Mouse (Mus musculus) embryonic facial prominence, embryonic 13.5 days (tissue): Measurements from ENCODE around the gene Itgb3. TPM values are rescaled to one million over a fixed set of nuclear protein-coding genes. Genes with fewer than 3 reads are reported as not detected.

Source experiments
- ATAC-seq: fragments of 200-750 bp; cut with Nextera tagmentation; 2 replicates; pipeline ENCODE4 v1.8.0; 2017; ENCODE audit warnings: low read depth; ENCODE audit not compliant: insufficient number of reproducible peaks, insufficient read depth, low FRiP score, low TSS enrichment
- H3K27ac ChIP-seq: fragments of 300-500 bp; sonication (generic); 2 replicates; pipeline ENCODE4 v1.5.1; 2015; ENCODE audit warnings: moderate library complexity, mild to moderate bottlenecking, inconsistent platforms
- H3K27me3 ChIP-seq: fragments of 300-500 bp; sonication (generic); 2 replicates; pipeline ENCODE4 v1.6.1; 2015; ENCODE audit warnings: mild to moderate bottlenecking, inconsistent platforms
- H3K36me3 ChIP-seq: fragments of 300-500 bp; sonication (generic); 2 replicates; pipeline ENCODE4 v1.6.1; 2015; ENCODE audit warnings: mild to moderate bottlenecking, inconsistent platforms
- H3K4me1 ChIP-seq: fragments of 300-500 bp; sonication (generic); 2 replicates; pipeline ENCODE4 v1.6.1; 2015; ENCODE audit warnings: inconsistent platforms
- H3K4me2 ChIP-seq: fragments of 300-500 bp; sonication (generic); 2 replicates; pipeline ENCODE4 v1.6.1; 2015; ENCODE audit warnings: moderate library complexity, mild to moderate bottlenecking, inconsistent platforms
- H3K4me3 ChIP-seq: fragments of 300-500 bp; sonication (generic); 2 replicates; pipeline ENCODE4 v1.5.1; 2015; ENCODE audit warnings: mild to moderate bottlenecking, inconsistent platforms
- H3K9ac ChIP-seq: fragments of 300-500 bp; sonication (generic); 2 replicates; pipeline ENCODE4 v1.6.1; 2015; ENCODE audit warnings: mild to moderate bottlenecking, inconsistent platforms
- H3K9me3 ChIP-seq: fragments of 300-500 bp; sonication (generic); 2 replicates; pipeline ENCODE4 v1.6.1; 2016; ENCODE audit warnings: inconsistent platforms
- WGBS: fragments of 180-500 bp; shearing (Covaris S2); methylation state at CpG from one replicate; pipeline ENCODE4 v1.1.7; 2015; ENCODE audit warnings: mixed read lengths; 5-methylcytosine and 5-hydroxymethylcytosine counted together
- polyA plus RNA-seq: library from polyadenylated mRNA; unstranded; fragments of >200 nt; fragmentation: Nextera tagmentation; extraction: Ambion mirVana; gene quantifications from 2 replicates; pipeline ENCODE4 v1.2.1, GENCODE M21; 2015

The Itgb3 gene
- polyA plus RNA-seq, 1 experiment from 2014 or later = 3.9 TPM

DNA sequence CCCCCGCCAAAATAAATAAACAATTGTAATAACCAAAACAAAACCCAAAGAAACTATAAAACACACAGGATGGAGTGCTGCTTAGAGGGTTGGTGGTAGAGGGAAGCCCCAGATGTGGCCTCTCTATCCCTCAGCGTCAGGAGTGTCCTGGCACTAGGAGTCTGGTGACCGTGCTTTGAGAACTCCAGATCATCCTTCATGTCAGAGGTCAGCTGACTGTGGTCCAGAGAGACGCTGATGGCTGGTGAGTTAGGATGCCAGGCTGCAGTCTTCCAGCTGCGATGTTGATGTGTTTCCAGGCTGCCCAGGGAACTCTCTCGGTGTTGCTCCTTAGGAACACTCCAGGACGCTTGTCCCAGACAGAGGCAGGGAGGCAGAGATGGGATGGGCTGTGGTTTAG lies 35.7 kb upstream of the Itgb3 start:
- no peaks in the 10 kb centered on the region for H3K4me1 ChIP-seq

DNA sequence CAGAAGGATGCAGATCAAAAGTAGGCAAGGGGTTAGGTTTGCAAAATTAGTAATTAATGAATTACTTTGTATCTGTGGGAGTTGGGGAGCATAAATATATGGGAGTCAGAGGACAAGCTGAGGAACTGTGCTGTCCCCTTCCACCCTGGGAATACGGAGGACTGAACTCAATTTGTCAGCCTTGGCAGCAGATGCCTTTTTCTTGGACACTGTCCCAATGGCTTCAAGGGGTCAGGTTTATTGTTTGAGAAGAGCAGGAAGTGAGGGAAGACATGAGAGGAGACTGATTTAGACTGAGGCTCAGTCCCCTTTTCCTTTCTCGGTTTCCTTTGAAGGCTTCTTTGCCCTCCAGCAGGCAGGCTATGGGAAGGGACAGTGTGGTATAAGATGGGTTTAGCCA lies 35.2 kb upstream of the Itgb3 start:
- Histone ChIP-seq H3K4me3 (no peak overlapping the region), H3K4me2 (no peak overlapping the region), H3K4me1 (no peaks in the 10 kb centered on the region), H3K36me3 (no peaks in the 10 kb centered on the region), H3K27ac (no peak overlapping the region), H3K9me3 (no peaks in the 10 kb centered on the region), H3K9ac (no peak overlapping the region), H3K27me3 (peaks cover 34% of the 10 kb centered on the region)
- no peak for ATAC-seq
- WGBS = 58% methylated on average over 2 of the region's 2 CpGs

More for the DNA sequence above, 35.7 kb upstream of the Itgb3 start:
- Histone ChIP-seq H3K4me3 (no peak overlapping the region), H3K9ac (no peak overlapping the region), H3K36me3 (no peaks in the 10 kb centered on the region), H3K4me2 (no peak overlapping the region), H3K9me3 (no peaks in the 10 kb centered on the region), H3K27ac (no peak overlapping the region), H3K27me3 (peaks cover 32% of the 10 kb centered on the region)
- no peak for ATAC-seq
- WGBS = 53% methylated on average over 7 of the region's 7 CpGs

DNA sequence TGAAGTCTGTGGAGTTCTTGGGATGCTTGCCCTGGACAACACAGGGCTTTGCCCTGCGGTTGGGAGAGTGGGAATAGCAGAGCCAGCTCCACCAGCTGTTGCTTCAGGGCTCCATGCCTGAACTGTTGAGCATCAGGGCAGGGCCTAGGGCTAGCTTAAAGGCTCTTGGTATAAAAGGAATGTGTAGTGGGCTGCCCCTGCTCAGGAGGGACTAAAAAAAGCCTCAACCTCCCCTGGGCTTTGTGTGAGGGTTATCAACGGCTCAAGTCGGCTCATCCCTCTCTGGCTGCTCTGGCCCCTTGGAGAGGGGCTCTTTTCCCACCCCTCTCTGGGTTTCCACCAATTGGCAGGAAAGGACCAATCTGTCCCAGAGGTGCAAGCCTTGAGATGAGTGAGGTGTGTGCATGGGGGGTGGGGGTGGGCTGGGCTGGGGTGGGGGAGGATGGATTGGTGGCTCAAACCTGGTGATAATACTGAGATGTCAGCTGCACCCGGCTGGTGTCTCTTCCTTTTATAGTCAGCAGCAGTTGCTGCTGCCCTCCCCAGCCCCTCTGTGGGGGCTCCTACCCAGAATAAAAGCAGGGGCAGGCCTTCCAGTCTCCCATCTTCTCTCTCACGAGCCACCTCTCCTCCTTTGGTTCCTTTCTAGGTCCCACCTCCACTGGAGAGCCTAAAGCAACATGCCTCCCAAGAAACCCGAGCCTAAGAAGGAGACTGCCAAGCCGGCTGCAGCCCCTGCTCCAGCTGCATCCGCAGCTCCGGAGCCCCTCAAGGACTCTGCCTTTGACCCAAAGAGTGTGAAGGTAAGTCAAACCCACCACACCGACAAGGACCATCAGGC lies 30.8 kb upstream of the Itgb3 start:
- Histone ChIP-seq H3K27me3 (peaks cover 20% of the 10 kb centered on the region), H3K4me3 (no peak overlapping the region), H3K9me3 (no peaks in the 10 kb centered on the region), H3K36me3 (no peaks in the 10 kb centered on the region), H3K27ac (no peak overlapping the region), H3K9ac (no peak overlapping the region), H3K4me1 (peaks cover 7% of the 10 kb centered on the region), H3K4me2 (no peak overlapping the region)
- no peak for ATAC-seq
- WGBS = 39% methylated on average over 10 of the region's 10 CpGs

DNA sequence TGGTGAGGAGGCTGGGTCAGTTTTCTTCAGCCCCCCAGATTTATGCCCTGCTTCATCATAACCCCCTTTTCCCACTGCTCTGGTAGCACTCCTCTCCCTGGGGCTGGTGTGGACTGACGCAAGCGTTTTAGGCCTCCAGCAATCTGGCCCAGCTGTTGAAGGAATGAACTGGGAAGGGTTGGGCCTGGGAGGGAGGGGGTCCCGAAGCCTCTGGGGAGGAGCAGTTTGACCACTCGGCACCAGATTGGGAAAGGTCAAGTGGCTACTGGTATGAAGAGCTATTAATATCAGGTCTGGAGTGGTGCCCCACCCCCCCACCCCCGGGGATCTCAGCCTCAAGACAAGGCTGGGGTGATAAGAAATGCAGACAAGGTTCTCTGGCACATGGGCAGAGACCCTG lies 29.7 kb upstream of the Itgb3 start:
- 39% methylated on average over 5 of the region's 5 CpGs for WGBS
- H3K4me2 ChIP-seq = no peak overlapping the region
- no peak overlapping the region for H3K9ac ChIP-seq
- no peak overlapping the region for H3K4me3 ChIP-seq
- H3K4me1 ChIP-seq = peaks cover 11% of the 10 kb centered on the region
- H3K27me3 ChIP-seq = peaks cover 10% of the 10 kb centered on the region
- no peak for ATAC-seq
- H3K36me3 ChIP-seq = no peaks in the 10 kb centered on the region
- no peaks in the 10 kb centered on the region for H3K9me3 ChIP-seq
- no peak overlapping the region for H3K27ac ChIP-seq

DNA sequence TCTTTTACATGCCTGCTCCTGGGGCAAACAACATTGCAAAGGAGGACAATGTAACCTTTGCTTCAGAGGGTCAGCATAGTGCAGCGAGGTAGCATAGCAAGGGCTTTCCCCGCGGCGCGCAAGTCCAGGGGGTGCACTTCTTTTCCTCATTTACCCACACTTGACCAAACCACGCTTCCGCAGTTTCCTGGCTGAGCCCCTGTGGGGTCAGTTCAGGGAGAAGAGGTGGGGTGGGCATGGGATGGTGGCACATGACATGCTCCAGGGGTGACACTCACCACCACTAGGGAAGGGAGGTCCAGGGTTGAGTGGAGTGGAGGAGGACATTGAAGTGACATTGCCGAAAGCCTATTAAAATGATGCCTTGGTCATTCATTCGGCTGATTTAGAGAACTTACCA lies 28.7 kb upstream of the Itgb3 start:
- no peaks in the 10 kb centered on the region for H3K9me3 ChIP-seq
- no peak overlapping the region for H3K27ac ChIP-seq
- ATAC-seq = no peak
- WGBS = 89% methylated on average over 9 of the region's 9 CpGs
- peaks cover 11% of the 10 kb centered on the region for H3K4me1 ChIP-seq
- H3K9ac ChIP-seq = no peak overlapping the region
- H3K36me3 ChIP-seq = no peaks in the 10 kb centered on the region
- peaks cover 8% of the 10 kb centered on the region for H3K27me3 ChIP-seq
- no peak overlapping the region for H3K4me3 ChIP-seq
- H3K4me2 ChIP-seq = no peak overlapping the region

DNA sequence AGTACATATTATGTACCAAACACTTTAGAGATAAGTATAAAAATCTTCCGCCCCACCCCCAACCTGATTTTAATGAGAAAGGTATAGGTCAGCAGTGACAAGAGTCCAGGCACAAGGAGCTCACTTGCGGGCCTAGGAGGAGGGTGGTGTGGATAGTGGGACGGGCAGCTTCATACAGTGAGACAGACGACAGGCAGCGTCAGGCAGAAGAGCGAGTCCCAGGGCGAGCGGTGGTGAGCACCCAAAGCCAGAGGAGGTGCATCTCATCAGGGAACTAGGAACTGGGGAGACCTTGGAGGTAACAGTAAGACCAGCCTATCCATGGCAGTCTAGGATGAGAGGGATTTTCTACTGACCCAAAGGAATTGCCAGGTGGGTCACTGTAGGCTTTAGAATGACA lies 28.2 kb upstream of the Itgb3 start:
- whole genome bisulfite sequencing = 93% methylated on average over 8 of the region's 8 CpGs

DNA sequence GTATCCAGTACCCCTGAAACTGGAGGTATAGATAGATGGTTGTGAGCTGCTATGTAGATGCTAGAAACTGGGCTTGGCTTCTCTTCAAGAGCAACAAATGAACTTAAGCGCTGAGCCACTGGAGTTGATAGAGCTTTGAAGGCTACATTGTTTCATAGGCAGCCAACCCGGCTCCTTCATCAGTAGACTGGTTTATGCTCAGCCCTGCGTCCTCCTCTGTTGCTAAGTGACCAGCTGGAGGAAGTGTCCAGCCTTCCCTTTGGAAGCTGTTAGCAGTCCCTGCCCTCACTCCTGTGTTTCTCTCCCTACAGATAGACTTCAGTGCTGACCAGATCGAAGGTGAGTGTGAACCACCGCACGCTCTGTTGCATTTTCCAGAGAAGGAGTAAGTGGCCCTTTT lies 27.7 kb upstream of the Itgb3 start:
- 73% methylated on average over 6 of the region's 6 CpGs for WGBS
- no peak for ATAC-seq
- H3K9me3 ChIP-seq = no peaks in the 10 kb centered on the region

More for the DNA sequence above, 28.2 kb upstream of the Itgb3 start:
- Histone ChIP-seq H3K27ac (no peak overlapping the region), H3K4me1 (peaks cover 11% of the 10 kb centered on the region), H3K9me3 (no peaks in the 10 kb centered on the region), H3K4me3 (no peak overlapping the region), H3K9ac (no peak overlapping the region), H3K36me3 (no peaks in the 10 kb centered on the region), H3K27me3 (peaks cover 8% of the 10 kb centered on the region), H3K4me2 (no peak overlapping the region)
- no peak for ATAC-seq

DNA sequence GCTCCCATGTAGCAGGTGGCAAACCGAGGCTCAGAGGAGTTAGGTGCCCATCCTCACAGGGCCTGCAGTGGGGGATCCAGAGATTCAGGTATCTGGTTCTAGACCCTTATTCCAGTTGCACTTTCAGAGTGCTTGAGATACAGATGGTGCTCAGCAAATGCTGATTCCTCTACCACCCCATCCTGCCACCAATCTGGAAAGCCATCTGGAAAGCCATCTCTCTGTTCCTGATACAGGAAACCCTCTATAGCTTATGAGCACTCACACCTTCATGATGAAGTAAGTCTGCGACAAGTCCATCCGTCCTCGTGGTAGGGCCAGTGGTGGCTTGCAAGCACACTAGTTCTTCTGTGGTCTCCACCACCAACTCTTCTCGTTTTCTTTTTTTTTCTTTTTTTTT lies 27.2 kb upstream of the Itgb3 start:
- Histone ChIP-seq H3K27ac (no peak overlapping the region), H3K9me3 (no peaks in the 10 kb centered on the region), H3K36me3 (no peaks in the 10 kb centered on the region), H3K27me3 (peaks cover 8% of the 10 kb centered on the region), H3K4me2 (no peak overlapping the region), H3K9ac (no peak overlapping the region), H3K4me3 (no peak overlapping the region), H3K4me1 (peaks cover 11% of the 10 kb centered on the region)
- ATAC-seq = no peak
- WGBS = 94% methylated on average over 5 of the region's 5 CpGs

More for the DNA sequence above, 27.7 kb upstream of the Itgb3 start:
- peaks cover 8% of the 10 kb centered on the region for H3K27me3 ChIP-seq
- H3K36me3 ChIP-seq = no peaks in the 10 kb centered on the region
- peaks cover 11% of the 10 kb centered on the region for H3K4me1 ChIP-seq
- no peak overlapping the region for H3K27ac ChIP-seq
- no peak overlapping the region for H3K4me2 ChIP-seq
- no peak overlapping the region for H3K4me3 ChIP-seq
- no peak overlapping the region for H3K9ac ChIP-seq

DNA sequence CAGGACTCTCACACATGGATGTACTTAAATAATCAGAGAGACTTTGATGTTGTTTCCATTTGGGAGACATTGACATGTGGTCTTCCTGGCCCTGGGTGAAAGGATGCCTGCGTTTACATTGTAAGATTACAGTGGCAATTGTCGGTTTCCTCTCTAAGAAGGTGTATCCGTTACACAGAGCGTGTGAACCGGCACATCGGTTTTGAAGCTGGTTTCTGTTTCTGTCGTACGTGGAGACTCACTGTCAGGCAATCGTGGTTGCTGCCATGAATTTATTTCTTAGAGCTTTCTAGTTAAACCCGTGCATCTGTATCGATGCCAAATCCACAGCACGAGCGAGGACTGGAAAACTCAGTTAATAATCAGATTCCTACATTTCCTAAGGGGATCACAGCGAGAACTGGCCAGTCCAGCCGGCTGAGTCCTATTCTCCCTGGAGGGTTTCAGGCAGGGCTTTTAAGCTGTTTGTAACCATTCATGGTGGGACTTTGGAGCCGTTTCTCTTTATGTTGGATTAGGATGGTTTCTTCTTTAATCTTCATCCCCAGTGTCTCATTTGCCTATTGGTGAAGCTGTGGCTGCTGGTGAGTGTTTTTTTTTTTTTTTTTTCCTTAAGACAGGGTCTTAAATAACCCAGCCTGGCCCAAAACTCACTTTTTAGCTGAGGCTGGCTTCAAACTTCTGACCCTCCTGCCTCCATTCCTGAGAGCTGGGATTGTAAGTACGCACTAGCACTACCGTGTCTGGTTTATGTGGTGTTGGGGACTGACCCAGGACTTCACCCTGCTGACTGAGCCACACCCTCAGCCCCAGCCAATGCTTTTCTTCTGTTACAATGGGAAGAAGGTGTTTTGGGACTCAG lies 26.1 kb upstream of the Itgb3 start:
- 23% methylated on average over 18 of the region's 18 CpGs for WGBS
- H3K36me3 ChIP-seq = no peaks in the 10 kb centered on the region
- peaks cover 11% of the 10 kb centered on the region for H3K4me1 ChIP-seq
- peak overlapping the region; percentile 44 for H3K4me2 ChIP-seq
- H3K9ac ChIP-seq = no peak overlapping the region
- no peaks in the 10 kb centered on the region for H3K9me3 ChIP-seq
- ATAC-seq = no peak
- peaks cover 6% of the 10 kb centered on the region for H3K27me3 ChIP-seq
- H3K27ac ChIP-seq = 0 out of 2 replicates have a peak overlapping the region, but pooled peaks have one; percentile 34
- peak overlapping the region; percentile 20 for H3K4me3 ChIP-seq

DNA sequence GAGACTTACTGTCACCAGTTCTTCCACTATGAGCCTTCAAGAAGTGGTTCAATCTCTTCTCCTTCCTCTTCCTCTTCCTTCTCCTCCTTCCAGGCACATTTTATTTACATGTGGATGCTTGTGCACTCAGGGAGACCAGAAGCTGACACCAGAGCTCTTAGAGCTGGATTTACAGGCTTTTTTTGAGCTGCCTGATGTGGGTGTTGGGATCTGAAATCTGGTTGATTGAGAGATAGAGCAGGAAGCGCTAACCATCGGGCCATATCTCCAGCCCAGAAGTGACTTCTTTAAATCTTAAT lies 25.5 kb upstream of the Itgb3 start:
- Histone ChIP-seq H3K4me3 (no peak overlapping the region), H3K4me2 (no peak overlapping the region), H3K4me1 (peaks cover 11% of the 10 kb centered on the region), H3K27me3 (0 out of 2 replicates have a peak, but pooled peaks cover 3% of the 10 kb centered on the region), H3K9me3 (no peaks in the 10 kb centered on the region), H3K36me3 (no peaks in the 10 kb centered on the region), H3K9ac (no peak overlapping the region), H3K27ac (no peak overlapping the region)
- ATAC-seq = no peak
- 84% methylated on average over 2 of the region's 2 CpGs for whole genome bisulfite sequencing

DNA sequence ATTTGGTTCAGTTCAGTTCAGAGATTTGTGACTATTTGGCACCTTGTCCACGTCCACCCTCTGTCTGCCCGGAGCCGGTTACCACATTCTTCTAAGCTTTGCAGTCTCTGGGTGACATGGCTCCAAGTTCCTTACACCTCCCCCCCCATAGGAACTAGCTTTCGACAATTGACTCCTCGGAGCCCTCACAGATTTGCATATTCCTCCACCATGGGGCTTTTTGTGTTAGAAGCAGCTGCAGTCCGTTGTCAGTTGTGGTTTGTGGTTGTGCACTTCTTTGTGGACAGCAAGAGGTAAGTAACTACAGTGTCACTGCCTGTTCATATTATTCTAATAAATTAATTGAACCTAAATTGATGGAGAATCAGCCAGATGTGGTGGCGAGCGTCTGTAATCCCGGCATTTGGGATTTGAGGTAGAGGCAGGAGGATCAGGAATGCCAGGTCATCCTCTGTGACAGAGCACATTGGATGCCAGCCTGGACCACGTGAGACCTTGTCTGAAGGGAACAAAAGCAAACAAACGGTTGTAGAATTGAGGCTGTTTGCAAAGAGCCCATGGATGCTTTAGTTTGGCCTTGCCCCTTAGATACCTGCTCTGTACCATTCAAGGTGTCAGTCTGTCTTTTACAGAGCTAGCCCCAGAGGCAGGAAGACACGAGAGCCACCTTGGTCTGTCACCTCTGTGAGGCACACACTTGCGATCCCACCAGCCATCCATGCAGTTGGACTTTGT lies 25.0 kb upstream of the Itgb3 start:
- Histone ChIP-seq H3K27ac (no peak overlapping the region), H3K9ac (no peak overlapping the region), H3K9me3 (no peaks in the 10 kb centered on the region), H3K27me3 (no peaks in the 10 kb centered on the region), H3K4me2 (no peak overlapping the region), H3K4me1 (peaks cover 11% of the 10 kb centered on the region), H3K4me3 (no peak overlapping the region), H3K36me3 (no peaks in the 10 kb centered on the region)
- WGBS = 65% methylated on average over 13 of the region's 13 CpGs
- no peak for ATAC-seq
